Mouse (Mus musculus) kidney, postnatal 25 days (tissue): ENCODE data around the gene Agps.
A peak's percentile ranks its signal among the peaks of the same experiment; 100 is the strongest.

Source experiments
- DNase-seq, 2 experiments: peaks; one replicate each; pipeline ENCODE4 v3.0.0; 2021; ENCODE audit warnings: mixed read lengths in 2 of 2

The Agps gene

DNA sequence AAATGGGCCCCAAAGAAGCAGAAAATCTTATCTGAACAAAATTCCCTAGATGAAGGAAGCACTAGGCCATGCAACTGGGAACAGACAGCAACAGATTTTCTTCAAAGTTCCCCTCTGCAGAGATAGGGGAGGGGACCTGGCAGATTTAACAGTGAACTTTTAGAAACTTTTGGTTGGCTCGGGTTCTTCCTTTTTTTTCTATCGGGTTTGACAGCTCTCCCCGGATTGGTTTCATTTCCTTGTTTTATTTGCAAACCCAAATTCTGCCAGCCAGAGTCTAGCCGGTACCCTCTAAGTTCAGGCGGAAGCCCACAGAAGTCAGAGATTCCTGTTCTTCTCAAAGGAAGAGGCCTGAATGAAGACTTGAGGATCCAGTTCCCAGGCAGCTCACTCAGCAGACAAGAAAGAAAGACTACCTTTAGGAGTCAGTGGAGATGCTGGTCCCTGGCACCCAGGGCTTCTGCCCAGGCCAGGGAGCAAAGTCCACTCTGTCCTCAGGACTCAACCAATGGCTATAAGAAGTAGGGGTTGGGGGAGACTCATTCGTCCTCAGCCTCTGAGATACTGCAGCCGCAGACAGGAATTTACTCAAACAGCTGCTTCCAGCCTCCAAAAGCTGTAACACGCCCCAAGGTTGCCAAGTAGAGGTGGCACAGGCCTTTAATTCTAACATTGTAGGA, 2.9 kb upstream of the Agps start:
- DNase-seq, result peak; percentile 16 to 53

DNA sequence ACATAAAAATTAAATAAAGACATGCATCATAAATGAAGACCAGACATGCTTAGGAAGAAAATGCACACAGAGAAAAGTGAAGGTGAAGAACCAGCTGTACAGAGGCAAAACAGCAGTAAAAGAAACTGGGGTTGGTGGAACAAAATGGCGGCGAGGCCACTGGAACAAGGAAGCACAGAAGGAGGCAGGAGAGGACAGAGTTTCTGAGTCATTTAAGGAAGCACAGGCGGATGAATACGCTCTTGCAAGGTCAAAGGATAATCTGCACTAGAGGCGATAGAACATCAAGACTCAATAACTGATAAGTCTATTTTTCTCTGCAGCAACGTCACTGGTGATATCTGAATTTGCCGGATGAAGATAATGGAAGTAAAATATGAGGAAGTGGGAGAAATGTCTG, 1.7 kb upstream of the Agps start:
- no peak for DNase-seq

DNA sequence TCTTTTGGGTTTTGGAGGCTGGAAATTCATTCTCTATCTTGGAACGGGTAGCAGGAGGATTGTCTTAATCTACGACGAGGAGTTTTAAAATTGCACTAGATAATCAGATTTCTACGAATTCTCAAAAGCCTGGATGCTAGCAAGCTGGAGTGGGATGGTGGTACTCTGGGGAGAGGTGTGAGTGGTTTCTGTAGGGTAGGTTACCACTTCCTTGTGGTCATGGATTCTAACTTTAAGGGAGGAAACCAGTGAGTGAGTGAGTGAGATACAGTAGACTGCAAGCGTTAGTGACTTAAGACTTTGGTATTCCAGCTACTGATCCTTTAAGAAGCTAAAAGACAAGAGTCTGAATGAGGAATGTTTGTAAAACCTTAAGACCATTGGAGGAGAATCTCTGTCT, 804 bp downstream of the Agps start:
- no peak for DNase-seq

DNA sequence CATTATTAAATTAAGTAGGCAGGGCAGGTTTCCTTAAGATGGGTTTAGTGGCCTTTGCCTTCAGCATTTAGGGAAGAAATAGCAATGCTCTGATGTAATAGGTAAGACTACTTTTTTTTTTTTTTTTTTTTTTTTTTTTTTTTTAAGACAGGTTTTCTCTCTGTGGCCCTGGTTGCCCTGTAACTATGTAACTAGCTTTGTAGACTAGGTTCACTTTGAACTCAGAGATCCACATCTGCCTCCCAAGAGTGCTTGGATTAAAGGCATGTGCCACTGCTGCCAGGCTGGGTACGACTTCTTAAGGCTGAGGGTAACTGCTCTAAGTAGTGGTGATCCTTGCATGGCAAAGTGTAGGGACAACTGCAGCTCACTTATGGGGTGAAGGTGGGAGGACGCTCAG, 2.5 kb downstream of the Agps start:
- peak; percentile 6 to 45 for DNase-seq

- no peak for DNase-seq
Observed at GRCm38 (mm10) chr2:75842302-75842701, 10.3 kb downstream of the Agps start.

DNA sequence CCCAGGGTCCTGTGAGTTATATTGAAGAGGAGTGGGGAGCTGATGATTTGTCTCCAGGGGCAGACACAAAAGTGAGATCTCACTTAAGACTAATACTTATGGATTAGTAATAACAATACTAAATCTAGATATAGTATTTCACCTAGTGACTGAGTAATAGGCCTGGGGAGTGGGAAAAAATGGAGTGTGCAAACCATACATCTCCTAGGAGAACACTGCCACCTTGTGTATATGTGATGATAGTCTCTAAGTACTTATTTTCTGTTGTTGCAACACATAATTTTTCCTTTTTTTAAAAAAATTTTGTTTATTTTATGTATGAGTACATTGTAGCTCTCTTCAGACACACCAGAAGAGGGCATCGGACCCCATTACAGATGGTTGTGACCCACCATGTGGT, 15.7 kb downstream of the Agps start:
- DNase-seq, result no peak

DNA sequence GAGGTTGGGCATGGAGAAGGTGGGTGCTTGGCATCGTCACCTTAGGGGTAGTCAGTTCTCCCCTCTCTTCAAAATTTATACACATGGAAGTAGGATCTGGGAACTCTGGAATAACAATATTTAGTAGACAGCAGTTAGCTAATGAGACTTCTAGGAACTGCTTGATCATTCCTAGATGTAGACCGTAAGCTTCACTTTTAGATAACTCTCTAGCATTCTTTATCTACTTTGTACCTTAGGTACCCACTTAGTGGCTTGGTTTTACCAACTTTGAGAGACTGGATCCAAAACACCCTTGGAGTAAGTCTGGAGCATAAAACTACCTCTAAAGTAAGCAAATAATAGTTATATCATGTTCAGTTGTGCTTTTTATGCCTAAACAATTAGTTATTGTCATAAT, 20.5 kb downstream of the Agps start:
- DNase-seq, result no peak

DNA sequence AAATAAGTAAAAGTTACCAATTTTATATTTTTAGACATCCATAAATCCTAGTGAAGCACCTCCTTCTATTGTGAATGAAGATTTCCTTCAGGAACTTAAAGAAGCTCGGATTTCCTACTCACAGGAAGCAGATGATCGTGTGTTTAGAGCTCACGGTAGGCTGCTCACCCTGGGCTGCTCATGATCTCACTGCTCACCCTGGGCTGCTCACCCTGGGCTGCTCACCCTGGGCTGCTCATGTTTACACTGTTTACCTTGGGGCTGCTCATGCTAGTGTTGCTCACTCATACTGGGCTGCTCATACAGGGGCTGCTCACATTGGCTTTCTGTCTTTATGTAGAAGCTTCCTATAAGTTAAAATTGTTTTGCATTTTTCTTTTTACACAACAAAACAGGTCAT, 22.2 kb downstream of the Agps start:
- no peak for DNase-seq

DNA sequence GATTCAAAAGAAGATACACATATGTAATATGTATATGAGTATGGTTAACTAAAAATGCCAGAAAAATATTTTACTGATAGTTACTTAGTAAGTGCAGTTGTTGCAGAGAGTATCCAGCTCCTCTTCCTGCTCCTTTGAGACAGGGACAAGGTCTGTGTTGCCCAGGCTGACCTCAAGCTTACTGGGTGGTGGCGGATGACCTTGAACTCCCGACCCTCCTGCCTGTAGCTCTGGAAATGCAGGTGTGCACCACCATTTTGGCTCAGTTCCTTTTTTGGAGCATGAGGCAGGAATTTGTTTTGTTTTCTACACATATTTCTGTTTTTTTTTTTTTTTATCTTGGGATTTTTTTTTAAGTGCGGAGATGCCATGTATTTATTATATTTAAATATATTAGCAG, 29.1 kb downstream of the Agps start:
- no peak for DNase-seq

DNA sequence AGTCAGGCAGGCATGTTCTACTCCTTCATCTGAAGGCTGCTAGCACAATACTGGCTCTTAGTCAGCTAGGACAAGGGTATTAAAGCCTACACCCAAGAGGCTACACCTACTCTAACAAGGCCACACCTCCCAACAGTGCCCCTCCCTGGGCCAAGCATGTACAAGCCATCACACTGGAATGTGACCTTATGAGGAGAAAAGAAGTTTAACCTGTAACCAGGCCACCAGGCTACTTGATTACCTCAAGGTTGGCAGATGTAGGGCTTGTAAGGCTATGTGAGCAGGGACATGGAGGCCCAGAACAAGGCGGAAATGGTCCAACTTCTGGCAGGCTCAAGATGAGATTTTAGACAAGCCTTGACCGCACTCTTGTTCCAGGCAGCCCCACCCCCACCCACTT, 37.6 kb downstream of the Agps start:
- peak; percentile 34 to 69 for DNase-seq

DNA sequence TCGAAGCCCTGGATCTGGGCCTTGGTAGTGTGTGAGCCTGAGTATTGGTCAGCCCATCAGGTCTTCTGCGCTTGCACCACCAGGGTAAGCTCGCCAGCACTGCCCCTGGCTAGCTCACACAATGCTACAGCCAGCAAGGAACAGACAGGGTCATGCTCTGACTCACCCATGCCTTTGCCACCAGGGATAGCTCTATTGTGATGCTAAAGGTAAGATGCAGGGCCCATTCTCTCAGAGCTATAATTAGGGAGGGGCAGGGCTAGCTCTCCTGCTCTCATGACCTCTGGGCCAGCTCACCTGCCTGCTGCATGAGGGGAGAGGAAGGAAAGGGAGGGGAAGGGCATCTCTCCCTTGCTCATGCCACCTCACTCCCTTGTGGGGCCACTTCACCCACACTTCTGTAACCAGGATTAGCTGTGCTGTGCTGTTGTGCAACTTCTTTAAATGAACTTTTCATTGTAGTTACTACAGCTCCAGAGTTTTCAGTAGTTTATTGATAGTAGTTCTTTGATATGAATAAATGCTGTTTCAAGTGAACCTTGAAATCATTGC, 42.1 kb downstream of the Agps start:
- DNase-seq, result no peak

DNA sequence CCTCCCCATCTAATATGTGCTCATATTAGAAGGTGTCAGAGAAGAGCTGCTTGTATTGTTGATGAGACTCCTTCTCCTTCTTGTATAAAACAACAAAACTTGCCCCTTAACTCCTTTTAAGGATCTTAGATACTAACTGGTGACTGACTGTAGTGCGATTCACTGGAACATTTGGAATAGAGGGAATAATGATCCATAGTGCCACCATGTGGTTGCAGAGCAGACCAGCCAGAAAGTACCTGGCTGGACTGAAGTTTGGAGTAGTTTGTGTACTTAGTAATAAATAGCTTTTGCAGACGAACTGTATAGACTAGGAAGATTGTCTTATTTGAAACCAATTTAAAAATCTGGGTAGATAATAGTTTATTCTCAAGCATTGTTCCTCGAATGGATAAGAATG, 47.8 kb downstream of the Agps start:
- DNase-seq, result peak in 1 of 2 experiments; percentile 22

- DNase-seq, result peak; percentile 53 to 73
Observed at GRCm38 (mm10) chr2:75883543-75883942, 51.6 kb downstream of the Agps start.

- no peak for DNase-seq
Observed at GRCm38 (mm10) chr2:75891981-75892380, 60.0 kb downstream of the Agps start.

- no peak for DNase-seq
Observed at GRCm38 (mm10) chr2:75895711-75896110, 63.7 kb downstream of the Agps start.

- DNase-seq, result no peak
Observed at GRCm38 (mm10) chr2:75900281-75900680, 68.3 kb downstream of the Agps start.

GRCm38 (mm10) chr2:75901869-75902268, 69.9 kb downstream of the Agps start:
- DNase-seq, result no peak

- DNase-seq, result no peak
Observed at GRCm38 (mm10) chr2:75907142-75907541, 75.2 kb downstream of the Agps start.

- no peak for DNase-seq
Observed at GRCm38 (mm10) chr2:75915040-75915439, 83.1 kb downstream of the Agps start.

DNA sequence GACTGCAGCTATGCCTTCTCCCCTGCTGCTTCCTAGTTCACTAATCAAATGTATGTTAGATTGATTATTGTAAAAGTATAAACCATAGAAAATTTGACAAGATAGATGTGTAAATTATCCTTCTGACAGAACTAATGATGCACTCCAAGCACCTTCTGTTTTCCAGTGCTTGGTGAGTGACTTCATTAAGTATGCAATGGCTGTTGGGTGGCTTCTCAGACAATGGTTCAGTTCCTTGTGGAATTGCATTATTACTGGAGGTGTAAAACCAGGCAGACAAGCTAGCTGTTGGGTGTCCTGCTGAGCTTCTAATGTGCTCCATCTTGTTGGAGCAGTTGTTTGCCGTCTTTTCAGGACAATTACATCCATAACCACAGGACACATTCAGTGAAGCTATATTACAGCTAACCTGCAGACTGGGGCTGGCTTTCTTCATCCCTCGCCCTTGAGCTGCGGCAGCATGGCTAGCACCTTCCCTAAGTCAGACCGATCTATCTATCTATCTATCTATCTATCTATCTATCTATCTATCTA, 91.9 kb downstream of the Agps start:
- no peak for DNase-seq

DNA sequence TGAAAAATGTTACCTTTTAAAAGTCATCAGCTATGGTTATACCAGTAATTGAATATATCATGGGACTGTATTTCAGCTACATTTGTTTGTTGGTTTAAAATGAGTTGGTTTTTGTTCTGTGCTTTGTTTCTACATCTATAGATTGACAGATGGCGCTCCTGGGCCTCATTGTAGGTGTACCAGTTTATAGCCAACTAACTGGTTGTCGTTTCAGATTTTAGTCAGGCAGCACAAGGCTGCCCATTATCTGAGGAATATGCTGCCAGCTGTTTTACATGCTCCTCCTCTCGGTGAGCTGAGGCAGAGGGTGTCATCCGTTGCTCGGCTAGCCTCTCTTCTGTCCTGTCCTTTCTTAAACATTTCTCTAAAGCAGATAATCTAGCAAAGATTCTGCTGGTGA, 94.1 kb downstream of the Agps start:
- no peak for DNase-seq

DNA sequence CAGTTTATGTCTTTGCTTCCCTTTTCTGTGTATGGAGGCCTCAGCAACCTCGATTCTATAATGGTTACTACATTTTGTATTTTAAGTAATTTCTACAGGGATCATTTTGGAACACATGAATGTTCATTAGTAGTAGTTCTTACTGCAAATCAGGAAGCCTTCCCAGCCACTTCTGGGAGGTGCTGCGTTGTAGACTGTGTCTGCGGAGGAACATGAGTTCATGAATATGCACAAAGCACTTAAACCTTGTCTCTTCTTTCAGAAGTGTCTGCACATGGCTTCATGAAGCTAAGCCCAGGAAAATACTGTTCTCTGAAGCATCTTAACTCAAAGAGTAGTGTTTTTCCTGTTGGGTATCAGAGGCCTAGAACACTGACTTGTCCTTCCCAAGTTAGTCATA, 96.0 kb downstream of the Agps start:
- no peak for DNase-seq

DNA sequence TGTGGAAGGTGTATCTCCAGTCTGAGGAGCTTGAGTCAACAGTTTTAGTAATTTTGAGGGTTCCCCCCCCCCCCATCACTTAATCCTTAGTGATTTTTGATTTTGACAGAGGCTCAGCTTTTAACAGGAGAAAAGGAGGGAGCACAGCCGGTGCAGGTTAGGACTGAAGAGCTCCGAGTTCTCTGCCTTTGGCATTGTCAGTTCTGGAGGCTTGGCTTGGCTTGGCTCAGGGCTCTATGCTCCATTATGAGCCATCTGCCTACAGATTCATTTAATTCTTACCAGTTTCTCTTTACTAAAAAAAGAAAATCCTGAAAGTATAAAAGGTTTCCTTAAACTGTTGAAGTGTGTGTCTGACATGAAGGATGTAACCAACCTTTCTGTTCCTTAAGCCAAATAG, 97.2 kb downstream of the Agps start:
- DNase-seq, result no peak

DNA sequence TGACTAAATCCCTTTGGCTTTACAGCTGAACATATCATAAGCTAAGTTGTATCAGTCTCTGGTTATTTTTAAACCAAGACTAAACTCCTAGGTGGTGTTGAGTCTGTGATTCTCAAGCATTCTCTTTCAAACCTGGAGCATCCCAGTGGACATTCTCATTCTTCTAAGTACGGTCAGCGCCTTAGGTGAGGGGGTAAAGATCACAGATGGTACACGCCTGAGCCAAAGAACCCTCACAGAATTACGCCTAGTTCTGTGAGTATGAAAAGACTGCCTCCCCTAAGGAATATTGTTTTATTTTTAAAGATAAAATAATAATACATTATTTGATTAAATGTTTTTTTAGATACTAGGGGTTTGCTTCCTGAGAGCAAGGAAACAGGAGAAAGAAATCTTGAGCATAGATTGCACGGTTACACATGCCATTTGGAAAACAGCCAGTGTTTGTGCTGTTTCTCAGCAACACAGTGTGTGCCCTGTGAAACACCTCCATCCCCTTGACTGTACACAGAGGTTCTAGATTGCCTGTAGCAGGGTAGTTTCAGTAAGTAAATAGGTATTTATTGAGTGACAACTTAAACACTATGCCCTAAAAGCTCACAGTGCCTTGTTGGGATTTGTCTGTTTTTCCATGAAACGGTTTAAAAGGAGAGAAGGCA, 97.9 kb downstream of the Agps start:
- no peak for DNase-seq
